Mouse (Mus musculus): Measurements from ENCODE around the gene Sem1. TPM values are rescaled to one million over a fixed set of nuclear protein-coding genes. Genes with fewer than 3 reads are reported as not detected.
A peak's percentile ranks its signal among the peaks of the same experiment; 100 is the strongest.
"Not testable (repeated sequence)": the region's sequence is repeated elsewhere in the genome, so short reads cannot be mapped to it uniquely, and the experiment has no call there.

Gene Sem1
- 78.7 TPM in 2 replicates for total RNA-seq (2021)
- long read RNA-seq, experiment 1, transcript Sem1-201 (3 exons, 1,472 nt): major isoform, 258 of 265 reads
- long read RNA-seq, experiment 1, partial matches to known transcripts: 3 of 265 reads
- long read RNA-seq, experiment 1, other reads (novel, unspliced or antisense): 4 of 265 reads
- long read RNA-seq, experiment 2, transcript Sem1-201 (3 exons, 1,472 nt): major isoform, 324 of 332 reads
- long read RNA-seq, experiment 2, partial matches to known transcripts: 3 of 332 reads
- long read RNA-seq, experiment 2, other reads (novel, unspliced or antisense): 5 of 332 reads

DNA sequence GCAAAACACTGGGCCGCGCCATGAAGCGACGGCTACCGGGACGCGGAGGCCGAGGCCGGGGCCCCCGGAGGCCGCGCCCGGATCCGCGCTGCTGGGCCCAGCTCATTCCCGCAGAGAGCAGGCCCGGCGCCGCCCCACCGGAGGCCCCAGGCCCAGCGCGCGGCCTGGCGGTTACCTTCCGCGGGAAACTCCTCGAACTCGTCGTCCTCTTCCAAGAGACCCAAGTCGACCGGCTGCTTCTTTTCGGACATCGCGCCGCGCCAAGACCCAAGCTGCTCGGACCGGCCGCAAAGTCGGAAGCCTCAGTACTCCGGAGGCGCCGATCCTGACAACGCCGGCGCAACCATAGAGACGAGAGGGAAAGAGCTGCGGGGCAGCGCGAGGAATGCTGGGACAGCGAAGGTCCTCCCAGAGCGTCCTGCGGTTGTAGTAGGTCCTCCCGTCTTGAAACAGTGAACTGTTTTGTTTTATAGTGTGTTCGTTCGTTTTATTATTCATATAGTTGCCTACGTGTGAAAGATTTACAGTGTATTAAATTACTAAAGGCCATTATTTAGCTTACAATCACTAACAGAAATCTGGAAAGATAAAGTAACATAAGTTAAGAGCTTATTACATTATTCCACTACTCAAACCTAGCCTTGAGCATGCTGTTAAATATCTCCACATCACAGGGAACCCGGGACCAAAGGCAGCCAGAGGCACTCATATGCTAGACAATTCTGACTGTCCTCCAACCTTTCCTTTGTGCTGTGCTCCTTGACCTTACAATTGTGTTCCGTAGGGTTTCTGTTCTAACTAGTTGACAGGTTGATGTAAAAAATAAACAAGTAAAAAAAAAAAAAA lies at the start of gene Sem1:
TSS of gene Sem1 (minus strand) at position 360 of the 846 bp plus-strand sequence.
- DNase-seq: peak; percentile 95

DNA sequence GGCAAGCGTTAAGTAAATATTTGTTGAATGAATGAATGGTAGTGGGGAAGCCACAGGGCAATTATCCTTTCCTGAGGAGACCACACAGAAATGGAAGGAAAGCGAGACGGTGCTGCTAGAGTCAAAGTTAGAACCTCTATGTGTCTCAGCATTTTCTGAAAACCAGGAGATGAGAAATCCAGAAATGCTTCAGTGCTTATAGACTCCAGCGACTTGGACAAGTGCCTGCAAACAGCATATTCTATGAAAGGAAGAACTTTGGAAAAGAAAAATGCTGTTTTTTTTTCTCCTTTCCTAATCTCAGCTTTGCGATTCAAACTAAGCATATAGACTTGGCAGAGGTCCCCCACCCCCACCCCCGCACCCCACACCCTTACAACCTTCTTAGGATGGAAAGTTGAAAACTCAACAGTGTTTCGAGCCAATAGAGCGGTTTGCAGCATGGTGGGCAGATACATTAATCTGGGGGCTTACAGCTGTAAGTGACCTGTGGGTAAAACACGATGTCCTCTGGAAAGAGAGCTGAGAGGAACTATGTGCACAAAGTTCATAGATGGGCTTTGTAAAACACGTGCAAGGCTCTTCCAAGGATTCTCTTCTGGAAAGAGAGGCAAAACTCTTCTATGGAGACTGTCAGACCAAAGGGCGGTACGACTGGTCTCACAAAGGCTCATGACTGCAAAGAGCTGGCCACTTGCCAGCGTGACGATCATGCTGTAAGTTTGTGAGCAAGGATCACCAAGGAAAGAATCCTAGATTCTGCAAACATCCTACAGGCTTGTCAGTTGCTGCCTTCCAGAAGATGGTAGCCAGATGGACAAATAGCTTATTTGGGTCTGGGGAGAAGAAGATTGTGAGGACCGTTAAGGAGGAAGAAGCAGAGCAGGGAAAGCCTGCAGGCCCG lies 44.6 kb upstream of the Sem1 start:
- DNase-seq: peak; percentile 47

DNA sequence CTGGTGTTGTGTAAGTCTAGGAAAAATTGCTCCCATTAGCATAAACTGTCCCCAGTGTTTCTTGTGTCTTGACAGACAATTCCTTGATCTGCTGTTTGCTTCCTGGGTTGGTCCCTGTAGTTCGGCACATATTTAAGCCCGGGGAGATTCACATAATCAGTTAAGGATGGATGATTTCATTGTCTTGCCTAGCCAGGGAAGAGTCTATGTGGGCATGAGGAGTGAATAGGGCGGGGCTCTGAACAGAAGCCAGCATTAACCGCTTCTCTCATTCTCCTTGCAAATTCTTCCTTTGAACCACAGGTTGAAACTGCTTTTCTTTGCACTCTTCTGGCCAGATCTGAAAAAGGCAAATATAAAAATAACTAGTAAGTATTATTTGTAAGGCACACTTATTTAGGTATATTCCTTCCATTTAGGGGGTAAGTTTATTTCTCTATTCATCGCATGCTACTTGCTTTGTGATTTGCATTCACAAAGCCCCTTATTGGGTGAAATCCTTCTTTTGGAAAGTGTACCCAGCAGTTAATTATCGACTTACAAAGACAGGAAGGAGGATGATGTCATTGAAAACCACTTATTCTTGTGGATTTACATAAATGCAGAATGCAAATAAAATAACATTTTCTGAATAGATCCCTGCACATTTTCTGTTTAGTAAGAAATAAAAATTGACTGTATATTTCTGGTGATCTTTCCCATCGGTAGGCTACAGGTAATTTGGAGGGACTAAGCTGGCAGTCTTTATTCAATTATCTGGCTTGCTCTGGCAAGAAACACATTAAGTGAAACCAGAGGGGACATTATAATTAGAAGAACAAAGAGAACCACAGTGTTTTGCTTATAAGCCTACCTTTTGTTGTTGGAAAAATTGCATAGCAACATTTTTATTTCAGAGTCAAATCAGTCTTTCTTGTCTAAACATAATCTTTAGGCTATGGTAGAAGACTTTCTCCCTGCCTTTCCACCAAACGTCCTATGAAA lies 25.4 kb upstream of the Sem1 start:
- no peak for DNase-seq

DNA sequence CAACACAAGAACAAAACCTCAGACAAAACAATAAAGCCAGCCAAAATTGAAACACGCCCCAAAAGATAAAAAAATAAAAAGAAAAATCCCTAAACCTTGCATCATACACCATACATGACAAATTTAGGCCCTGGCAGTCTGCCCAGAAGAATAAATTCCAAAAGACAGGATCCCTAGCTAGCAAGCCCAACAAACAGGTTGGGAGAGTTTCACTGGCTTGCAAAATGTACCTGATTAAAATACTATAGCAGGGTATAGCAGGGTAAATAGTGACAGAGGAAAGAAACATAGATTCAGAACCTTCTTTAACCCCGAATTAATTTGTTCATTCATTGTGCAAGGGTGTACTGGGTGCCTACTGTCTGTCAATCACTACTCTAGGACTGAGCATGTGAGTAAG lies 7.8 kb upstream of the Sem1 start:
- DNase-seq: peak; percentile 70

DNA sequence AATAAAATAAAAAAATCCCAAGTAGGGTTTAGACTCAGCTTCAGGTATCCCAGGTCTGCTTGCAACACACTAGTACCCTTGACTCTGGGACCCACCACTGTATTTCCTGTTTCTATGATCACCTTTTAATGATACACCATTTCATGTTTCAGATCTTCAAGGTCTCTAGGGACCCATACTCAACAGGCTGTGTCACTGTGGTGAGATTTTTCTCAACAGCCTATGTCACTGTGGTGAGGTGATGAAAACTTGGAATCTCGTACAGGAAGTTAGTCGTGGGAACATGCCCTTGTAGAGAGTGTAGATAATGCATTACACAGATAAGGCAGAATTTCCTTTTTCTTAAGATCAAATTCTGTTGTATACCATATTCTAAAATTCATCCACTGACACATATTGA lies 3.4 kb upstream of the Sem1 start:
- no peak for DNase-seq

DNA sequence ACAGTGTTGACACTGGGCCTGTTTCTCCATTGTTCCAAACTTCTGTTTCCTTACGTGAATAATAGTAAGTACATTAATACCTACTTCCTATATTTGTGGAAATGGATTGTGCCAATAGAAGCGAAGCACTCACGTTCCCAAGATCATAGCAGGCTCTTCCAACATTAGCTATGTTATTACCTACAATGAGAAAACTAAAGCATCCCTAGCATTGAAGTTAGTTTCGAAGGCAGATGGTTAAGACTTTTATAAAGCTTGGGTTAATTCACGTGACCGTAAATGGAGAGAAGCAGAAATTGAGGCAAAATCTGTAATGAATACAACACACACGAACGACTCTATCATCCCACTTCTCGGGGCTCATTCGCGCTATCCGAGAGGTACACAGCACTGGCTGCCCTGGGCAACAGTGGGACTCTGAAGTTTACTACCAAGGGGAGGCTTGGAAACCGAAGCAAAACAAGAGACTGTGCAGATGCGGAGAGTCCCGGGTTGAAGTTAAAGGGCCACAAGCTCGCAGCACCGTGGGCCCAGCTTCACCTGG lies 650 bp downstream of the Sem1 start:
- no peak for DNase-seq

DNA sequence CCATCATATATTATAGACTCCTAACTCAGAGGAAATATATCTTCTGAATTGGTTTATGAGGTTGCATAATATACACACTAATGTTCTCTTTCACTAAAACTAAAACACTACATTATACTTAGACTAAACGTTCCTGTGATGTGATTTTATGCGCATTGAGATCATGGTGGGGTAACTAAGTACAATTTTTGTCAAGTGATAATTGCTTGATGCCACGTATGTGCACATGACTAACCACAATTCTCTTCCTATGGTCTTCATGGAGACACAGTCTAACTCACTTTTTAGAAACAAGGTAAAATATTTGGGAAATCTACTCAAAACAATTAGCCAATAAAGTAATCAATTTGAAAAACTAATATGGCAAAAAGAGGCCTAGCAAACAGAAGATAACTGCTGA lies 1.2 kb downstream of the Sem1 start:
- no peak for DNase-seq

DNA sequence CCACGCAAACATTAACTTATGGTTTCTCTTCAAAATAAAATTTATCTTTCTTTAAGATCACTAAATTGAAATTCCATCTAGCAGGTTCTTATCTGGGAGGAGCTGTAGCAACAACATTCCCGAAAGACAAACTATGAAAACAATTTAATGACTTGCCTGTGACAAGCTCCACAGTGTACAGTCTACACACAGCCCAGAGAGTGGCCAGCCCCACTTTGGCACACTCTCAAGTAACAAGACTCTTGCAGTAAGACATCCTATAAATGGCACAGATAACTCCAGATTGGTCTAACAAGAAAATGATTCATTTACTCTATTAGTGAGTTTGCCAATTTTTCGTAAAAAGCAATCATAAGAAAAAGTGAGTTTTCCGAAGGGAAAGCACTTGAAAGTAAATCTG lies 2.7 kb downstream of the Sem1 start:
- DNase-seq: no peak

DNA sequence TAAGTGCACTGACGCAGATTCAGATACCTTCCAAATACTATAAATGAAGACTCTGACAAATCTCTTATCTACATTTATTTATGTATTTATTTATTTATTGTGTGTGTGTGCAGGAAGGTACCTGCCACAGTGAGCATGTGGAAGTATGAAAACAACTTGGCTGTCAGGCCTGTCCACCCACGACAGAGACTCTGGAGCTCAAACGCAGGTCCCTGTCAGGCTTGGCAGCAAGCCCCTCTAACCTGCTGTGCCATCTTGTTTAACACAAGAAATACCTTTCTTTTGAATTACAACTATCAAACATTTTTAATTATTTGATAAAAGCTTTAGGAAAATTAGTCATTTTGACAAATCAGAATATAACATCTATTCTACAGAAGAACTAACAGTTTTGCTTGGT lies 10.0 kb downstream of the Sem1 start:
- no peak for DNase-seq

DNA sequence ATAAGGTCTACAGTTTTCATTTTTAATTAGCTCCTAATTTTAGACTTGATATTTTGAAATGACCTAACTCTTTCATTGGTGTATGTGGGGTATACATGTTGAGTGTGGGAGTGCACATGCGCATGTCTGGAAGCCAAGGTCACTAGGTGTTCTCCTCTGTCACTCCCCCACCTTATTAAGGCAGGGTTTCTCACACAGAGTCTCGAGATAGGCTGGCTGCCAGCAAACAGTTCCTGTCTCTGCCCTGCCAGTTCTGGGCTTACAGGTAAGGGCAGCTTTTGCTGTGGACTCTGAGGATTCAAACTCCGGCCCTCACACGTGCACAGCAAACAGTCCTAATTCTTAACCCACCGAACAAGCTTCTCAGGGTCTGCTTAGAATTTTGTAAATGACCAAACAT lies 14.8 kb downstream of the Sem1 start:
- DNase-seq: no peak

DNA sequence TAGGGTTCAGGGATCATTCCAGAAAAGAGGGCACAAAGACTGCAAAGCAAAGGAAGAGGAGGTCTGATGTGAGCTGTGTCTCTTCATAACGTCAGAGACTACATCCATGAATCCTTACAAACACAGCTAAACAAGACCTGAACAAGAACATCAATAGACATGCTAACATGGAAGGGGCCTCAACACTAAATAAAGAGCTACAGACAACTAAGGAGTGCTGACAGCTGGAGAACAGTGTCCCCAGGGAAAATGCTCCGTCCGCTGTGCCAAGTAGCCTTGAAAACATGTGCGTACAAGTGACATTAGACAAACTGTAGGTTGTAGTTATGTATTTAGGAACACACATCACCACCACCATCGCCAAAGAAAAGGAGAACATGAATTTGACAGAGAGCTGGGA lies 15.7 kb downstream of the Sem1 start:
- peak; percentile 18 for DNase-seq

DNA sequence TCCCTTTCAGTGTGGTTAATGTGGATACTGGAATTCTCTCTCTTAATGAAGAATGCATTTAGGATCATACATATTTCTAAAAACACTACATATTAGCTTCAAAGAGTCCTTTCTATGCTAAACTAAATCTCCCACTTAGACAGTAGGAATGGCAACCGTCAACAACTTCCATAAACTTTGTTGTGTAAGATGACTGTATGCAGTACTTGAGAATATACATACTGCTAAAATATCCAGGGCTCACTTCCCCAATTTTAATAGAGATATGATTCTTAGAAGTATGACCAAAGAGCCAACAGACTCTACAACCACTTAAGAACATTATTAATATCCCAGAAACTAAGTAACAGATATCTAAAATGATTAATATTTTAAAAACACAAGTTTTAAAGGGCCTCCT lies 20.8 kb downstream of the Sem1 start:
- DNase-seq: no peak

DNA sequence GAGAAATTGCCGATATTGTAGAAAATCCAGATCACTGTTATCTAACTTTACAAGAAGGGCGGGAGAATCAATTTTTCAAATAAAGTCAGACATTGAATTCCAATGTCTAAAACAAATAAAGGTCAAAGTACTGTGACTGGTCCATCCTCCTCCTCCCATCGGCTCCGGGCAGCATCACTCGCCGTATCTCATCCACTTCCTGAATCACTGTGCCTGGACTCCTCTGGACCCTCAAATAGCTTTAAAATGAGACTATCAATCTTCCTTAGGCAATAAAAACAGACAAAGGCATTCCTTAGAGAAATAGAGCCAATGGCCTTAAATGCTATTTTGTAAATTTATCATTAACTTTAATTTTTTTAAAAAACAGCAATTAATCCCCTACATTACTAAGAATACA lies 26.5 kb downstream of the Sem1 start:
- DNase-seq: no peak

DNA sequence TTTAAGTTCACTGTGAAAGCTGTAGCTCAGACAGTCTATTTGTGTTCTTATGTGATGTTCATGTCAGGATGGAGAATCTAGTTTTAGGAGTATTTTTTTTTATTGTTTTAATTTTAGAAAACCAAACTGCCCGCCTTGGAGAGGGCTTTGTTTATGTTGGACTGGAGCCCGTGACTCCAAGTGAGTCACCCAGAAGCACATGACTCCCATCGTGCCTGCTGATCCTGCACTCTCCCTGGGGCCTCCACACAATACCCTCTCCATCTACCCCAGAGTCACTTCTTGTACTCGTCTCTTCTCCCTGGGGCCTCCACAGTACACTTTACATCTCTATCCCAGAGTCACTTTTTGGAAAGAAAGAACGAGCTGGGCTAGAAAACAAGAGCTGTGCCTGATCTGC lies 30.5 kb downstream of the Sem1 start:
- DNase-seq: peak; percentile 28

DNA sequence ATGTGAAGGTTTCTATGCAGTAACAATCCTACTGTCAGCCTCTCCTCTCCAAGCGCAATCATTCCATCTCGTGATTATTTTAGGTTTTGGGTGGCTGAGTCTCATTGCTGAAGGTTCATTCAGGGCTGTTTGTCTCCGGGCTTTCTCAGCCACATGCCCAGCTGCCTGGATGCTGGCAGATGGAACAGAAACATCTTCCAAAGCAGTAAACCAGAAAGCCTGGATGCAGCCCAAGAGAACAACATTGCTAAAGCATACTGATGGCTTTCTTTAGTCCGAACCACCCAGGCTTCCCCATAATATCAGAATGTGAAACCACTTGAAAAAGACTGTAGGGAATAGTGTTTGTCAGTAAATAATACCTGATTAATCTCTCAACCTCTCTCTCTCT lies 34.2 kb downstream of the Sem1 start:
- DNase-seq: no peak

DNA sequence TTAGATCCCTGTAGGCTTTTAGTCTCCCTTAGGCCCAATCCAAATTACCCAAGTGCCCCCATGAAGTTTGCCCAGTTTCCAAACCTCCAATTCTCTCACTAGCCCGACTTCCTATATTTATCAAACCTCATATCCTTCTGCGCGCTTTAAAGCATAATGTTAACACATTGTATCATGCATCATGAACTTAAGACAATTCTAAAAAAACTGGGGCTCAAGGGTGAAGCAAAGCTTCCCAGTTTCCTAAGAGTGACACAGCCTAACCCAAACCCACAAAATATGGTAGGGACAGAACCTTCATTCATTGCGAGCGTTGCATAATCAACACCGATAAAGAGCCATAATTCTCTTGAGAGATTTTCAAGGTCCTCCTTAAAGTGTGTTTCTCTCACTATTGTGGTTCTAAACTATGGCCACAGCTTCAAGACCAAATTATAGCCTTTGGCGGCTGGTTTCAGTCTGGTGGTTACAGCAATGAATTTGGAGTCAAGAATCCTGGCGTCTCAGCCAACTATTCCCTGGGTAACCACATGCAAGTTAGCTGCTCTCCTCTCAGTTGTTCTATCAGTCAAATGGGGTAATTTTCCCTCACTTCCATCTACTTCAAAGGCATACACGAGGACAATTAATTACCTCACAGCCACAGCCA lies 34.7 kb downstream of the Sem1 start:
- no peak for DNase-seq

DNA sequence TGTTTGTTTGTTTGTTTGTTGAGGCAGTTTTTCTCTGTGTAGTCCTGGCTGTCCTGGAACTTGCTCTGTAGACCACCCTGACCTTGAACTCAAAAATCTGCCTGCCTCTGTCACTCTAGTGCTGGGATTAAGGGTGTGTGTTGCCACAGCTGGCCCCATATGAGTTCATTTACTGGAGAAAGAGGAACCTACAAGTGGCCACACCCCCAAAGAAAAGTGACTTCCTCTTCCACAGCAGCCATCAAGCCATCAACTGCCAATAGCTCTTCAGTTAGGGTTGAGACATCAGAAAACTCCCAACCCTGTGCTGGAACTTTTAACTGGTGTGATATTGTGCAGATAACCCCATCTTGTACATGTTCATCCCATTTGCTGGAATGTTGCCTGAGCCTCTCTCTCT lies 36.3 kb downstream of the Sem1 start:
- no peak for DNase-seq

DNA sequence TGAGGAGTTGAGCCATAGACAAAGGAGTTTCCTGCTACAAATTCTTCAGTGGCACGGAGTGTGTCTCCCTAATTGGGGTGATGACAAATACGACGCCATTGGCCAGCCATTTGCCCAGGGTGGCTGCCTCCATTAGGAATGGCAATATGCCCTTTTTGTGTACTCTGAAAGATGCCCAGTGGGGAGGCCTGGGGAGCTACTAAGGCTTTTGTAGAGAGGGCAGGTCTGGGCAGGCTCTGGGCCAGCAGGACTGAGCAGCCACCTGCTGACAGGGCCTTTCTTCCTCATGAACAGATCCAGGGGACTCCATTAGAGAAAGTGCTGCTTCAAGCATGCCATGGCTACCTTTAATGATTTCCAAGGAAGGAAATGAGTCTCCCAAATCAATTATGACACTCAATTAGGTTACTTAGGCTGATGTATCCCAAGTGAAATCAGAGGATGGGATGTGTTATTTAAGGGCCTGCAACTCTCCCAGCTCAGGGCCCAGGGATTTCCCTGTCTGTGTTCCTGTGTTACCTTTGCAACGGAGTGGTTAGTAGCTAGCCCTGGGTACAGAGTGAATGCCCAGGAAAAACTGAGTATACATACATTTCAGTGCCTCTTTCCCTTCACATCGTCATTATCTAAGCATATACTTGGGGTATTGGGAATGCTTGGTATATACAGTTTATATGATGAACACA lies 41.5 kb downstream of the Sem1 start:
- DNase-seq: no peak

DNA sequence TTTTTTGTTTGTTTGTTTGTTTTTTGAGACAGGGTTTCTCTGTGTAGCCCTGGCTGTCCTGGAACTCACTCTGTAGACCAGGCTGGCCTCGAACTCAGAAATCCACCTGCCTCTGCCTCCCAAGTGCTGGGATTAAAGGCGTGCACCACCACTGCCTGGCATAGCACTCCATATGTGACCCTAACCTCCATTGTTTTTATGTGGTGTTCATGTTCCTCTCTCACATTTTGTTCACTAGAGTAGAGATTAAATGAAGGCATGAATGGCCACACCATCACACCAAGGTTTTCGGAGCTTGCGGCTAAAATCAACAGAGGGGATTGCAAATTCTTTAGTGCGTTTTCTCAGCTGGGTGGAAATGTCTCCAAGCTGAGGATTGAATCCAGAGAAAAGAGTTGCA lies 42.1 kb downstream of the Sem1 start:
- not testable (repeated sequence) for DNase-seq

Measured in adrenal gland, postnatal 14 days (tissue).